ENCODE assay signal across 12 mouse cellular contexts in genomic region chr6:120911213-120912007, GRCm38 (mm10). TPM values are rescaled to one million over a fixed set of nuclear protein-coding genes. Genes with fewer than 3 reads are reported as not detected.
A peak's percentile ranks its signal among the peaks of the same experiment; 100 is the strongest.
DNase-seq lines count a peak whose midpoint lies in the region; ATAC-seq and TF ChIP-seq lines count a peak whose summit lies in the region.
"Had no signal": no experiment of that assay in that cellular context is flagged by ENCODE, and none has a peak within 500 bp of the region (broad histone marks: within the 10 kb centered on the region; RNA-seq: fewer than 3 reads in every experiment).

No protein-coding gene starts in this region.

- no peaks in the 10 kb centered on the region for H3K36me3 ChIP-seq in liver, embryonic 14.5 days (replicated peaks; ENCODE audit: control insufficient read depth, insufficient read depth, low read depth)
- no peaks in the 10 kb centered on the region for H3K36me3 ChIP-seq in limb, embryonic 10.5 days
- H3K36me3 ChIP-seq: embryonic facial prominence, embryonic 13.5 days; heart, embryonic 15.5 days; neural tube, embryonic 15.5 days had no signal

- H3K27me3 ChIP-seq in liver, embryonic 14.5 days (ENCODE audit: control insufficient read depth, insufficient read depth, low read length): no peaks in the 10 kb centered on the region
- peaks cover 21% of the 10 kb centered on the region for H3K27me3 ChIP-seq in limb, embryonic 10.5 days (ENCODE audit: low read depth, poor library complexity, severe bottlenecking)
- H3K27me3 ChIP-seq in cerebellum, adult 2 months (ENCODE audit: control insufficient read depth, insufficient read depth, low read length): no peaks in the 10 kb centered on the region
- H3K27me3 ChIP-seq: heart, embryonic 15.5 days; neural tube, embryonic 15.5 days had no signal

- no peak for TF ChIP-seq CTCF in bone marrow macrophage, adult 2 months (IDR thresholded peaks at IDR 0.05; ENCODE audit: low read depth, low read length)
- no peak for TF ChIP-seq CTCF in liver, embryonic 14.5 days (IDR thresholded peaks at IDR 0.05; ENCODE audit: low read depth)
- TF ChIP-seq CTCF in cerebellum, adult 2 months (IDR thresholded peaks at IDR 0.05; ENCODE audit: borderline replicate concordance, insufficient read depth, low read depth, low read length): no peak

- DNase-seq in kidney, adult 8-10 months: peak; percentile 45 to 63
- no peak for DNase-seq in kidney, adult 11 months
- DNase-seq in liver, embryonic 14.5 days (ENCODE audit: low read depth in 3 of 3, low spot score in 3 of 3): no peak
- DNase-seq in embryo, embryonic 9.5 days (ENCODE audit: extremely low spot score): no peak
- no peak for DNase-seq in limb, embryonic 10.5 days (ENCODE audit: low spot score)
- no peak for DNase-seq in cerebellum, adult 2 months
- DNase-seq: spleen, adult 18-20 months had no signal

- no peak for TF ChIP-seq EP300 in liver, embryonic 14.5 days (IDR thresholded peaks at IDR 0.05; ENCODE audit: low read depth)

- peak overlapping the region; percentile 23; the same call in 1 of the 2 replicates for H3K4me2 ChIP-seq in liver, embryonic 14.5 days (ENCODE audit: low read depth)
- H3K4me2 ChIP-seq: embryonic facial prominence, embryonic 13.5 days; heart, embryonic 15.5 days; neural tube, embryonic 15.5 days had no signal

- H3K4me3 ChIP-seq in bone marrow macrophage, adult 2 months (ENCODE audit: insufficient read depth, low read length): no peak overlapping the region; the same call in 1 of the 2 replicates
- H3K4me3 ChIP-seq in liver, embryonic 14.5 days (ENCODE audit: insufficient read depth in 1 of 2, low read depth in 2 of 2, low read length in 2 of 2): no peak overlapping the region
- H3K4me3 ChIP-seq in limb, embryonic 10.5 days: no peak overlapping the region
- no peak overlapping the region for H3K4me3 ChIP-seq in cerebellum, adult 2 months (replicated peaks; ENCODE audit: insufficient read depth, low read depth, low read length)
- H3K4me3 ChIP-seq: embryonic facial prominence, embryonic 13.5 days; heart, embryonic 15.5 days; neural tube, embryonic 15.5 days had no signal

- no peaks in the 10 kb centered on the region for H3K9me3 ChIP-seq in liver, embryonic 14.5 days (ENCODE audit: control insufficient read depth, low read length)
- H3K9me3 ChIP-seq in limb, embryonic 10.5 days (replicated peaks): no peaks in the 10 kb centered on the region
- H3K9me3 ChIP-seq: embryonic facial prominence, embryonic 13.5 days; heart, embryonic 15.5 days; neural tube, embryonic 15.5 days had no signal

- H3K27ac ChIP-seq in bone marrow macrophage, adult 2 months (ENCODE audit: insufficient read depth, low read depth, low read length): peak overlapping the region; percentile 32
- H3K27ac ChIP-seq in liver, embryonic 14.5 days: peak overlapping the region; percentile 30
- no peak overlapping the region for H3K27ac ChIP-seq in limb, embryonic 10.5 days
- no peak overlapping the region for H3K27ac ChIP-seq in cerebellum, adult 2 months (ENCODE audit: insufficient read depth, low read length)
- H3K27ac ChIP-seq: embryonic facial prominence, embryonic 13.5 days; heart, embryonic 15.5 days; neural tube, embryonic 15.5 days had no signal

- H3K4me1 ChIP-seq in bone marrow macrophage, adult 2 months (ENCODE audit: control insufficient read depth, insufficient read depth, low read length): peaks cover 69% of the 10 kb centered on the region
- peaks cover 38 to 51% of the 10 kb centered on the region in 2 experiments for H3K4me1 ChIP-seq in liver, embryonic 14.5 days (replicated peaks; ENCODE audit: control insufficient read depth in 2 of 2, insufficient read depth in 2 of 2, low read length in 1 of 2)
- peaks cover 17% of the 10 kb centered on the region for H3K4me1 ChIP-seq in limb, embryonic 10.5 days
- H3K4me1 ChIP-seq in cerebellum, adult 2 months (ENCODE audit: control insufficient read depth, insufficient read depth, low read length): no peaks in the 10 kb centered on the region

- no peak for TF ChIP-seq POLR2A in bone marrow macrophage, adult 2 months (IDR thresholded peaks at IDR 0.05; ENCODE audit: borderline replicate concordance, low read depth, low read length)
- TF ChIP-seq POLR2A in cerebellum, adult 2 months (IDR thresholded peaks at IDR 0.05; ENCODE audit: borderline replicate concordance, insufficient read depth, low read length): no peak

- WGBS in liver, embryonic 14.5 days (ENCODE audit: insufficient replicate concordance): 48% methylated on average over 13 of the region's 13 CpGs
- 83% methylated on average over 13 of the region's 13 CpGs for WGBS in limb, embryonic 10.5 days
- 62% methylated on average over 13 of the region's 13 CpGs for WGBS in cerebellum, adult 2 months

- no peak for ATAC-seq in liver, embryonic 14.5 days (ENCODE audit: insufficient read depth)
- peak; percentile 29 for ATAC-seq in megakaryocyte progenitor cell, adult 5-6 weeks (replicated peaks; ENCODE audit: poor library complexity)

- peak overlapping the region; percentile 11 for H3K9ac ChIP-seq in liver, embryonic 14.5 days (replicated peaks)
- H3K9ac ChIP-seq: embryonic facial prominence, embryonic 13.5 days; heart, embryonic 15.5 days; neural tube, embryonic 15.5 days had no signal

RNA-seq across cellular contexts. Expression of gene Bid, which starts 5.2 kb away (rescaled TPM):
- 28.1 and 28.9 TPM in 2 replicates for polyA plus RNA-seq in bone marrow macrophage, adult 2 months (2012; ENCODE audit: insufficient read depth, insufficient read length, missing spikeins)
- 14.5 and 16.2 TPM in 2 replicates for polyA plus RNA-seq in liver, embryonic 14.5 days (2012; rRNA removed)
- polyA plus RNA-seq in liver, embryonic 14.5 days (2014; fragmentation: Nextera tagmentation; extraction: Ambion mirVana): 25.6 and 26.1 TPM in 2 replicates
- total RNA-seq in megakaryocyte progenitor cell, adult 5-6 weeks (2015): 89.7 and 91.0 TPM in 2 replicates
- total RNA-seq in megakaryocyte progenitor cell, adult 5-6 weeks (2017): 51.7 and 55.4 TPM in 2 replicates
- polyA plus RNA-seq in limb, embryonic 10.5 days (2016; fragmentation: Nextera tagmentation; extraction: Ambion mirVana): 13.2 and 14.8 TPM in 2 replicates
- polyA plus RNA-seq in cerebellum, adult 2 months (2012; rRNA removed): 7.6 and 7.9 TPM in 2 replicates

Comparison
In these comparisons a context has a peak if more than half of its experiments do, and no peak if none do; other contexts are left out.
1. DNase-seq: peak in kidney, adult 8-10 months (2 of 2); none in kidney, adult 11 months (single experiment), liver, embryonic 14.5 days (0 of 3), embryo, embryonic 9.5 days (single experiment), limb, embryonic 10.5 days (single experiment) and cerebellum, adult 2 months (0 of 2).
2. H3K27ac ChIP-seq: peak in bone marrow macrophage, adult 2 months (single experiment) and liver, embryonic 14.5 days (single experiment); none in limb, embryonic 10.5 days (single experiment) and cerebellum, adult 2 months (single experiment).